Mouse (Mus musculus): Measurements from ENCODE around the gene Sufu. TPM values are rescaled to one million over a fixed set of nuclear protein-coding genes. Genes with fewer than 3 reads are reported as not detected.
A peak's percentile ranks its signal among the peaks of the same experiment; 100 is the strongest.

The Sufu gene
- polyA plus RNA-seq, 1 experiment: 16.6 TPM

DNA sequence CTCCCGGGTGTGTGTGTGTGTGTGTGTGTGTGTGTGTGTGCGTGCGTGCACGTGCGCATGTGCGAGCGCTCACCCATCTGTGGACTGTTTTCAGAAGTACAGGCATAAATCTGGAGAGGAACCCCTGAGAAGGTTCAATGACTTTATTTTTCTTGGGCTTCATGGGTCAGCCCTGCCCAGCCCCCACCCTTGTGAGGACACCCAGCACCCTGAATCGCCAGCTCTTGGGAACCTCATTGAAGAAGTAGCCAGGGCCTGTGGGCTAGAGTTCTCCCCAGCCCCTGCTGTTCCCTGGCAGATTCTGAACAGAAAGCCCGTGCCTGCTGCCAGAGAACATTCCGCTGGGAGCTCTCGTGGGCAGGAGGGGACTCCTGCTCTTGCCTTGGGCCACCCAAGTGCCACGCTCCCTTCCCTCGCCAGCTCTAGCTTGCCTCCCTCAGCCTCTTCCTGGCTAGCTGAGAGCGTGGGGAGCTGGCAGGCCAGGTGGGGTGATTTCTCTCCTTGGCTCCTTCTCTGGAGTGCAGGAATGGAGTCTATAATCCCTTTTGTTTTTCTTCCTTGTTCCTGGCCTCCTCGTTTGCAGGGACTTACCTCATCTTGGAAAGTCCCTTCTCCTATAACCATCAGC is 87.1 kb downstream of the Sufu start:
- Histone ChIP-seq H3K79me2 (ENCODE audit: control insufficient read depth, insufficient read depth) (no peaks in the 10 kb centered on the region), H3K4me2 (ENCODE audit: low read depth) (peak overlapping the region; percentile 78), H3K27me3 (ENCODE audit: control insufficient read depth, insufficient read depth, insufficient read length) (no peaks in the 10 kb centered on the region), H3ac (ENCODE audit: control insufficient read depth, insufficient read length) (no peak overlapping the region), H3K4me3 (peak overlapping the region; percentile 11), H3K36me3 (ENCODE audit: control insufficient read depth, insufficient read depth) (no peaks in the 10 kb centered on the region)
- peak in 1 of 3 experiments; percentile 21 for TF ChIP-seq MYOG (IDR thresholded peaks at IDR 0.05; ENCODE audit: control insufficient read depth in 1 of 3, insufficient read depth in 1 of 3, insufficient read length in 2 of 3, low read depth in 2 of 3)
- TF ChIP-seq MAX (IDR thresholded peaks at IDR 0.05; ENCODE audit: low read depth): no peak
- TF ChIP-seq MYOD1 (IDR thresholded peaks at IDR 0.05; ENCODE audit: control insufficient read depth in 1 of 3, insufficient read length in 2 of 3, low read depth in 2 of 3): peak in 1 of 3 experiments; percentile 15
- peak; percentile 30 for TF ChIP-seq POLR2AphosphoS2 (IDR thresholded peaks at IDR 0.05; ENCODE audit: insufficient read length, low read depth)
- no peak for TF ChIP-seq E2F4 (IDR thresholded peaks at IDR 0.05; ENCODE audit: insufficient read depth)
- peak; percentile 71; the same call in 1 of the 2 replicates for TF ChIP-seq CEBPB (IDR thresholded peaks at IDR 0.05; ENCODE audit: insufficient read depth, poor library complexity, severe bottlenecking)

DNA sequence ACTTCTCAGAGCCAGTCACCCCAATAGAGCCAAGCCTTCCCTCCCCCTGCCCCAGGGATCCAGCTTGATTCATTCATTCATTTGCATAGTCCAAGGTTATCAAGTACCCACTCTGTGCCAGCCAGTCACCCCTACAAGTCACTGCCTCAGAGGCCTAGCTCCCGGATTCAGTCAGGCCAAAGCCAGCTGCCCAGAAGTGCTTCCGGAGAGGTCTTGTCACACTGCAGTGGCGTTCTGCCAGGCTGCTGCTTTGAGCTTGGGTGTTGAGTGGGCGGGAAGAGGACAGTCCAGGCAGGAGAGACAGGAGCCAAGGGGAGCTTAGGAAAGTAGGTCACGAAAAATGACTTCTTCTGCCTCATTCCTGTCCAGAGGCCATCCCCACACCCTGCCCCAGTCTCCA is 87.8 kb downstream of the Sufu start:
- Histone ChIP-seq H3K36me3 (ENCODE audit: control insufficient read depth, insufficient read depth) (no peaks in the 10 kb centered on the region), H3K27me3 (ENCODE audit: control insufficient read depth, insufficient read depth, insufficient read length) (no peaks in the 10 kb centered on the region), H3K79me2 (ENCODE audit: control insufficient read depth, insufficient read depth) (no peaks in the 10 kb centered on the region)

DNA sequence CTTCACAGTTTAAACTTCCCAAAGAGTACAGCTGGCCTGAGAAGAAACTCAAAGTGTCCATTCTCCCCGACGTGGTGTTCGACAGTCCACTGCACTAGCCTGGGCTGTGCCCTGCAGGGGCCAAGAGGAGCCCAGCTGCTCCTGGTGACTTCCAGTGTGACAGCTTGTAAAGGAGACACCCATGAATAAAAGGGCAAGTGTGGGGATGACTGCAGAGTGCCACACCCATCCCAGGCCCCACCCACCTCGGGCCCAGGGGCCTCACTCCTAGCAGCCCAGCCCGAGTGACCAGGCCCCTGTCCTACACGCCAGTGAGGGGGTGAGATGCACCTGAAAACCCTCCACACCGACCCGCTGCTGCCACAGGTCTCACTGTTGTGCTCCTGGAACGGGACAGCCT is 89.2 kb downstream of the Sufu start:
- Histone ChIP-seq H3K27me3 (ENCODE audit: control insufficient read depth, insufficient read depth, insufficient read length) (no peaks in the 10 kb centered on the region), H3K79me2 (ENCODE audit: control insufficient read depth, insufficient read depth) (no peaks in the 10 kb centered on the region), H3K4me3 (no peak overlapping the region), H3ac (ENCODE audit: control insufficient read depth, insufficient read length) (no peak overlapping the region), H3K4me2 (ENCODE audit: low read depth) (peak overlapping the region; percentile 78), H3K36me3 (ENCODE audit: control insufficient read depth, insufficient read depth) (no peaks in the 10 kb centered on the region)
- no peak for TF ChIP-seq TCF12 (IDR thresholded peaks at IDR 0.05; ENCODE audit: insufficient read depth, poor library complexity, severe bottlenecking)
- TF ChIP-seq MYOD1 (IDR thresholded peaks at IDR 0.05; ENCODE audit: control insufficient read depth in 1 of 3, insufficient read length in 2 of 3, low read depth in 2 of 3): peak; percentile 16 to 75 (median 46)
- no peak for TF ChIP-seq TCF3 (IDR thresholded peaks at IDR 0.05; ENCODE audit: insufficient read length, low read depth)
- TF ChIP-seq POLR2AphosphoS2 (IDR thresholded peaks at IDR 0.05; ENCODE audit: insufficient read length, low read depth): peak; percentile 23
- TF ChIP-seq USF1 (IDR thresholded peaks at IDR 0.05; ENCODE audit: low read depth): no peak
- TF ChIP-seq MYOG (IDR thresholded peaks at IDR 0.05; ENCODE audit: control insufficient read depth in 1 of 3, insufficient read depth in 1 of 3, insufficient read length in 2 of 3, low read depth in 2 of 3): peak in 2 of 3 experiments; percentile 20 to 76
- peak; percentile 55 for TF ChIP-seq POLR2A (IDR thresholded peaks at IDR 0.05; ENCODE audit: insufficient read length, low read depth)

More for the DNA sequence above, 87.8 kb downstream of the Sufu start:
- peak overlapping the region; percentile 11 for H3K4me3 ChIP-seq
- peak overlapping the region; percentile 78 for H3K4me2 ChIP-seq (ENCODE audit: low read depth)
- TF ChIP-seq POLR2AphosphoS2 (IDR thresholded peaks at IDR 0.05; ENCODE audit: insufficient read length, low read depth) (peak; percentile 46), TCF3 (IDR thresholded peaks at IDR 0.05; ENCODE audit: insufficient read length, low read depth) (no peak), MYOD1 (IDR thresholded peaks at IDR 0.05; ENCODE audit: control insufficient read depth in 1 of 3, insufficient read length in 2 of 3, low read depth in 2 of 3) (peak in 2 of 3 experiments; percentile 29 to 65), MYOG (IDR thresholded peaks at IDR 0.05; ENCODE audit: control insufficient read depth in 1 of 3, insufficient read depth in 1 of 3, insufficient read length in 2 of 3, low read depth in 2 of 3) (peak in 1 of 3 experiments; percentile 65), E2F4 (IDR thresholded peaks at IDR 0.05; ENCODE audit: insufficient read depth) (no peak), POLR2A (IDR thresholded peaks at IDR 0.05; ENCODE audit: insufficient read length, low read depth) (peak; percentile 46)
- no peak overlapping the region for H3ac ChIP-seq (ENCODE audit: control insufficient read depth, insufficient read length)

DNA sequence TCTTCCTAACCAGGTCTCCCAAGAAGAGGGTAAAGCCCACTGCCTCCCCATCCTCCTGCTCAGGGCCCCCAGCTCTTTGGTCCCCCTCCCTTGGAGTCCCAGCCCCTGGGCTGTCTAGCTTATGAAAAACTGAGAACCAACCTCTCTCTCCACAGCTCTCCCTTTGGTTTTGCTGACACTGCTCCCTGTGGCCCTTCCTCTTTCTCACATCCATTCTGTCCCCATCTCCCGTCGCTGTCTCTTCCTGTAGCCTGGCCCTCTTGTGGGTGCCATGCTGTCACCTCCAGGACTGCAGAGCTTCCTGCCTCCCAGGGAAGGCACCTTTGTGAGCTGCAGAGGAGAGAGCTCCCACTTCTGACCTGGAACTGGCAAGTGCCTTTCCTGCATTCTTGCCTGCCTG is 90.0 kb downstream of the Sufu start:
- TF ChIP-seq SRF (IDR thresholded peaks at IDR 0.05; ENCODE audit: control insufficient read depth, insufficient read length, low read depth) (no peak), REST (IDR thresholded peaks at IDR 0.05; ENCODE audit: insufficient read depth, insufficient read length) (no peak), POLR2A (IDR thresholded peaks at IDR 0.05; ENCODE audit: insufficient read length, low read depth) (no peak), E2F4 (IDR thresholded peaks at IDR 0.05; ENCODE audit: insufficient read depth) (no peak), CEBPB (IDR thresholded peaks at IDR 0.05; ENCODE audit: insufficient read depth, poor library complexity, severe bottlenecking) (no peak), TCF12 (IDR thresholded peaks at IDR 0.05; ENCODE audit: insufficient read depth, poor library complexity, severe bottlenecking) (no peak), MYOD1 (IDR thresholded peaks at IDR 0.05; ENCODE audit: control insufficient read depth in 1 of 3, insufficient read length in 2 of 3, low read depth in 2 of 3) (no peak), MYOG (IDR thresholded peaks at IDR 0.05; ENCODE audit: control insufficient read depth in 1 of 3, insufficient read depth in 1 of 3, insufficient read length in 2 of 3, low read depth in 2 of 3) (no peak), USF1 (IDR thresholded peaks at IDR 0.05; ENCODE audit: low read depth) (no peak), TCF3 (IDR thresholded peaks at IDR 0.05; ENCODE audit: insufficient read length, low read depth) (no peak), MAX (IDR thresholded peaks at IDR 0.05; ENCODE audit: low read depth) (no peak), POLR2AphosphoS2 (IDR thresholded peaks at IDR 0.05; ENCODE audit: insufficient read length, low read depth) (no peak)

DNA sequence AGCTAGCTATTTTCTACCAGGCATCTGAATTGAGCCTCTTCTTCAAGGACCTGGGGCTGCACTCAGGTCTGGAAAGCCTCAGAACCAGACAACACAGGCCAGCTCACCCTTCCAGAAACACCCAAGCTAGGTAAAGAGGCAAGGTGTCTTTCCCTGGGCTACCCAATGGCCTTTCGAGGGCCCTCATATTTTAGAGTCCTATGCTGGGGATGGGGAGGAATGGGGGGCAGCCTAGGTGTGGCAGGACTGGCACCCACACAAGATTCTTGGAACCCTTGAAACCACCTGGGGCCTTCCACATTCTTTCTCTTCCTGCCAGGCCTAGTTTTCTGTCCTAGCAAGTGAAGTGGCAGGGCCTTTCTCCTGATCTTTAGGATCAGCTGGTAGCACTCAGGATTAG is 92.8 kb downstream of the Sufu start:
- Histone ChIP-seq H3K79me2 (ENCODE audit: control insufficient read depth, insufficient read depth) (no peaks in the 10 kb centered on the region), H3K27me3 (ENCODE audit: control insufficient read depth, insufficient read depth, insufficient read length) (no peaks in the 10 kb centered on the region), H3K36me3 (ENCODE audit: control insufficient read depth, insufficient read depth) (no peaks in the 10 kb centered on the region), H3K4me2 (ENCODE audit: low read depth) (no peak overlapping the region), H3K4me3 (no peak overlapping the region), H3ac (ENCODE audit: control insufficient read depth, insufficient read length) (no peak overlapping the region)
- no peak for TF ChIP-seq TCF12 (IDR thresholded peaks at IDR 0.05; ENCODE audit: insufficient read depth, poor library complexity, severe bottlenecking)
- no peak for TF ChIP-seq USF1 (IDR thresholded peaks at IDR 0.05; ENCODE audit: low read depth)
- TF ChIP-seq CEBPB (IDR thresholded peaks at IDR 0.05; ENCODE audit: insufficient read depth, poor library complexity, severe bottlenecking): no peak
- no peak for TF ChIP-seq MYOG (IDR thresholded peaks at IDR 0.05; ENCODE audit: control insufficient read depth in 1 of 3, insufficient read depth in 1 of 3, insufficient read length in 2 of 3, low read depth in 2 of 3)
- no peak for TF ChIP-seq SRF (IDR thresholded peaks at IDR 0.05; ENCODE audit: control insufficient read depth, insufficient read length, low read depth)
- no peak for TF ChIP-seq REST (IDR thresholded peaks at IDR 0.05; ENCODE audit: insufficient read depth, insufficient read length)
- no peak for TF ChIP-seq POLR2AphosphoS2 (IDR thresholded peaks at IDR 0.05; ENCODE audit: insufficient read length, low read depth)
- no peak for TF ChIP-seq POLR2A (IDR thresholded peaks at IDR 0.05; ENCODE audit: insufficient read length, low read depth)
- no peak for TF ChIP-seq MAX (IDR thresholded peaks at IDR 0.05; ENCODE audit: low read depth)

More for the DNA sequence above, 90.0 kb downstream of the Sufu start:
- Histone ChIP-seq H3K27me3 (ENCODE audit: control insufficient read depth, insufficient read depth, insufficient read length) (no peaks in the 10 kb centered on the region), H3K79me2 (ENCODE audit: control insufficient read depth, insufficient read depth) (no peaks in the 10 kb centered on the region), H3K4me3 (no peak overlapping the region), H3ac (ENCODE audit: control insufficient read depth, insufficient read length) (no peak overlapping the region), H3K36me3 (ENCODE audit: control insufficient read depth, insufficient read depth) (no peaks in the 10 kb centered on the region), H3K4me2 (ENCODE audit: low read depth) (no peak overlapping the region)
